Mouse (Mus musculus) liver, adult 10 weeks (tissue): ENCODE measurements around the gene Shld2. TPM values are rescaled to one million over a fixed set of nuclear protein-coding genes. Genes with fewer than 3 reads are reported as not detected.

Experiments
- polyA plus RNA-seq: library from polyadenylated mRNA; stranded (reverse); fragments of 350-450 nt; fragmentation: Illumina TruSeq; extraction: RNeasy Lipid Tissue Mini Kit (QIAGEN cat#74804); gene quantifications from one replicate; pipeline ENCODE4 v1.2.3, GENCODE M21; 2014; ENCODE audit warnings: low read depth, low replicate concordance

Shld2 gene
- polyA plus RNA-seq, result 51.6 TPM

DNA sequence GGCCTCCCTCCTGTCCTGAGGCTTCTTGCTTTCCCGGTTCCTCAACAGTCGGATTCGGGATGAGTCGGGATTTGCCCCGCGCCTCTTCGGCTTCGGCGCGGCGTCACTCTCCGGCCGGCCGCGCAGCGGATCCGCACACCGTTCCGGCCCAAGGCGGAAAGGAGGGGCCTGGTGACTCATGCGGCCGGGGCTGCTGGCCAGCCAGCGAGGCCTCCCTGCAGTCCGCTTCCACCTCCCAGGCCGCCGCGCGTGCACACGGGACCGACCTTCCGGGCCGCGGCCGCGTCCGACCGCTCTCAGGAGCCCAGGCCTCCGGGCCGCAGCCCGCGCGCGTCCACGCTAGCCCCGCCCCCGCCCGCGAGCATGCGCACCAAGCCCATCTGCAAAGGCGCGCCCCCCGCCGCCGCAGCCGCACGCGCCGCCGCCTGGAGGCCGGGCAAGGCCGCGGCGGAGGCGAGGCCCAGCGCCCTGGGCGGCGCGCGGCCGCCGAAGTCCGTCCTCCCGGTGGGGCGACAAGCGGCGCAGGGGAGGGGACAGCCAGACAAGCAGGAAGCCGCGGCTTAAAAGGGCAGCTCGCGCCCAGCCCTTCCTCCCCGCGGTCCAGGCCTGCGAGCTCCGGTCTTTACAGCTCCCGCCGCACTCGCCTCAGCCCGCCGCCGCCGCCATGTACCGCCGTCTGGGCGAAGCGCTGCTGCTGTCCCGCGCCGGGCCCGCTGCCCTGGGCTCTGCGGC, at the start of gene Shld2, which contains the start of gene Glud1:
Gene Shld2 (minus strand): TSS at position 260 of the 732 bp plus-strand sequence.
Gene Glud1 (plus strand): TSS at position 494 of the 732 bp plus-strand sequence.

GRCm38 (mm10) chr14:34355301-34355700, 45.0 kb upstream of the Shld2 start, which contains the start of gene Fam25c:
Fam25c (minus strand) TSS chr14:34355433.

DNA sequence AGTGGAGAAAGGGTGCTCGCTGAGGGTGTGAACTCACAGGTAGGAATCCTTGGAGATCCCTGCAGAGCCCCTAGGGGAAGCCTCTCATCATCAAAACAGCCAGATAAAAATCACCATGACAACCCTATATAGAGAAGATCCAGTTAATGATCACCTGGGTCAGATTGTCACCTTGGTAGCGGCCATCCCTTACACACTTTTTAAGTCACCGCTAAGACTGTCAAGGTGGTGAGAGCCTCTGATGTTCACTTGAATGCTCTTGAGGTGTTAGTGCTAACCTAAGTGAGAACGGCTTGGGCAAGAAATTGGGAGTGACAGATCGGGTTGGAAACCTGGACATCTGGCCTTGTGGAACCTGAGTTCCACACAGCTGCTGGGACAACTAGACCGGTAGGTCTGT, 91.0 kb downstream of the Shld2 start, which contains the start of gene Syt15:
Gene Syt15 (plus strand): TSS at position 301 of the 400 bp plus-strand sequence.

DNA sequence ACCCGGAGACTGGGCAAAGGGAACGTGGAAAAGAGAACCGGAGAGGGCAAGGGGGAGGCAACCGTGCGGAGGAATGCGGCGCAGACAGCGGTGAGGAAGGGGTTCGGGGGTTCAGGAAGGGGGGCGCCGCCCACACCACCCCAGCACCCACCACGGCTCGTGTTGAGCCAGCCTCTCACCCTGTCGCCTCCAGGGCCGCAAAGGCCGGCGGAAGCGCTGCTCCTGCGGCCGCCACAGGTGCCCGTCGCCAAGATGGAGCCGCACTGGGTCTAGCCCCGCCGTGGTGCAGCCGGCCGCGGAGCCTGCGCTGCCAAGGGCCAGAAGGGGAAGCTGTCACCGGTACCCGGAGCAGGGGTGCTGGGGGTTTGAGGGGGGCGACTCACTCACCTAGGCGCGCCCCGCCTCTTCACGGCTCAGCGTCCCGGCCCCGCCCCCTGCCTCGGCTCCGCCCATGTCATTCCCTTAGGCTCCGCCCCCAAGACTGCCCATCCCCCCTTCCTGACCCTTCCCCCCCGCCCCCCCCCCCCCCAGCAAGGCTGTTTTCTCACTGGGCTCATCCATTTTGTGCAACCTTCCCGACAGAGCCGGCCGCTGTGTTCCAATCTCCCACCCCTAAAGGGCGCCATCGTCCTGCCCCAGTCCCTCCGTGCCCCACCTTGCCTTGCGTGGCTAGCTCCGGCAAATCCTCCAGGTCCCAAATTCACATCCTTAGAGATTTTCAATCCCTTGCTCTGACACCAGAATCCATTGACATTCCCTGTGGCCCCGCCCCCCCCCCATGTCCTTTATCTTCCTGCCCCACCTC, 108.9 kb downstream of the Shld2 start, which contains the start of gene Gprin2:
Gene Gprin2 (minus strand): TSS at position 423 of the 805 bp plus-strand sequence.

Other genes with a start within 250 kb of the Shld2 start
- not detected for gene Anxa8, start 224.5 kb downstream of the Shld2 start, polyA plus RNA-seq
- gene A630023A22Rik, start 207.7 kb downstream of the Shld2 start, polyA plus RNA-seq, result not detected
- not detected for gene Npy4r, start 158.0 kb downstream of the Shld2 start, polyA plus RNA-seq
- not detected for gene Gprin2, start 108.8 kb downstream of the Shld2 start, polyA plus RNA-seq
- gene Syt15, start 90.9 kb downstream of the Shld2 start, polyA plus RNA-seq, result not detected
- gene Glud1, start 234 bp upstream of the Shld2 start, polyA plus RNA-seq, result 889 TPM
- gene Fam25c, start 44.9 kb upstream of the Shld2 start, polyA plus RNA-seq, result 2.5 TPM
- not detected for gene Sncg, start 64.3 kb upstream of the Shld2 start, polyA plus RNA-seq
- 2.6 TPM for gene Mmrn2, start 65.0 kb upstream of the Shld2 start, polyA plus RNA-seq
- gene Bmpr1a, start 192.8 kb upstream of the Shld2 start, polyA plus RNA-seq, result 34.1 TPM
- gene 9230112D13Rik, start 212.3 kb upstream of the Shld2 start, polyA plus RNA-seq, result not detected